Mouse (Mus musculus): ENCODE results near the gene Cyp17a1.

Gene Cyp17a1

GRCm38 (mm10) chr19:46672766-46673418, at the start of gene Cyp17a1:
Gene Cyp17a1, minus strand, starts transcription at chr19:46673172.
- DNase-seq (ENCODE audit: low read depth, low spot score) = no peak

- DNase-seq (ENCODE audit: low read depth, low spot score) = no peak
Observed at GRCm38 (mm10) chr19:46718150-46718549, 45.2 kb upstream of the Cyp17a1 start.

GRCm38 (mm10) chr19:46715016-46715415, 42.0 kb upstream of the Cyp17a1 start:
- DNase-seq (ENCODE audit: low read depth, low spot score) = no peak

- DNase-seq (ENCODE audit: low read depth, low spot score) = no peak
Observed at GRCm38 (mm10) chr19:46714234-46714633, 41.3 kb upstream of the Cyp17a1 start.

GRCm38 (mm10) chr19:46710614-46711013, 37.6 kb upstream of the Cyp17a1 start:
- DNase-seq (ENCODE audit: low read depth, low spot score) = no peak

- DNase-seq (ENCODE audit: low read depth, low spot score) = peak; percentile 29
Observed at GRCm38 (mm10) chr19:46707296-46708151, 34.6 kb upstream of the Cyp17a1 start, which contains the start of gene As3mt. Gene As3mt, plus strand, starts transcription at chr19:46707458.

GRCm38 (mm10) chr19:46706540-46707295, 33.7 kb upstream of the Cyp17a1 start:
- DNase-seq (ENCODE audit: low read depth, low spot score) = no peak

GRCm38 (mm10) chr19:46705779-46706495, 33.0 kb upstream of the Cyp17a1 start:
- DNase-seq (ENCODE audit: low read depth, low spot score) = no peak

- DNase-seq (ENCODE audit: low read depth, low spot score) = no peak
Observed at GRCm38 (mm10) chr19:46701156-46701555, 28.2 kb upstream of the Cyp17a1 start.

- no peak for DNase-seq (ENCODE audit: low read depth, low spot score)
Observed at GRCm38 (mm10) chr19:46699011-46699481, 26.1 kb upstream of the Cyp17a1 start.

GRCm38 (mm10) chr19:46697840-46698517, 25.0 kb upstream of the Cyp17a1 start:
- DNase-seq (ENCODE audit: low read depth, low spot score) = no peak

GRCm38 (mm10) chr19:46696943-46697342, 24.0 kb upstream of the Cyp17a1 start:
- no peak for DNase-seq (ENCODE audit: low read depth, low spot score)

GRCm38 (mm10) chr19:46696482-46696881, 23.5 kb upstream of the Cyp17a1 start:
- DNase-seq (ENCODE audit: low read depth, low spot score) = no peak

- no peak for DNase-seq (ENCODE audit: low read depth, low spot score)
Observed at GRCm38 (mm10) chr19:46693146-46693545, 20.2 kb upstream of the Cyp17a1 start.

- DNase-seq (ENCODE audit: low read depth, low spot score) = no peak
Observed at GRCm38 (mm10) chr19:46691078-46691477, 18.1 kb upstream of the Cyp17a1 start.

- DNase-seq (ENCODE audit: low read depth, low spot score) = no peak
Observed at GRCm38 (mm10) chr19:46690387-46690786, 17.4 kb upstream of the Cyp17a1 start.

GRCm38 (mm10) chr19:46689460-46690372, 16.7 kb upstream of the Cyp17a1 start, which contains the start of gene Borcs7:
Gene Borcs7, plus strand, starts transcription at chr19:46689906.
- peak; percentile 62 for DNase-seq (ENCODE audit: low read depth, low spot score)

GRCm38 (mm10) chr19:46679720-46680383, 6.9 kb upstream of the Cyp17a1 start:
- no peak for DNase-seq (ENCODE audit: low read depth, low spot score)

- no peak for DNase-seq (ENCODE audit: low read depth, low spot score)
Observed at GRCm38 (mm10) chr19:46675641-46676040, 2.7 kb upstream of the Cyp17a1 start.

All from WW6 (cell line).